Mouse (Mus musculus) myocyte (in vitro differentiated cells): ENCODE measurements at regions not wholly inside any gene's neighbourhood (a gene's known extent, or its start where the extent isn't known, plus 50 kb on each side); places are given as distances from the start of the nearest gene placed in this dataset.

ENCODE experiments used
- H3K27me3 ChIP-seq: one replicate; pipeline ENCODE4 v1.6.1; 2011; ENCODE audit not compliant: control insufficient read depth, insufficient read depth, insufficient read length
- H3K36me3 ChIP-seq: one replicate; pipeline ENCODE4 v1.6.1; 2011; ENCODE audit not compliant: control insufficient read depth, insufficient read depth
- H3K4me2 ChIP-seq: one replicate; pipeline ENCODE4 v1.6.1; 2011; ENCODE audit warnings: low read depth, control low read depth
- H3K4me3 ChIP-seq: one replicate; pipeline ENCODE4 v1.5.1; 2011; ENCODE audit warnings: mild to moderate bottlenecking, control low read depth, moderate library complexity
- H3K79me2 ChIP-seq: one replicate; pipeline ENCODE4 v1.6.1; 2011; ENCODE audit not compliant: control insufficient read depth, insufficient read depth
- H3ac ChIP-seq: one replicate; pipeline ENCODE4 v1.6.1; 2011; ENCODE audit not compliant: control insufficient read depth, insufficient read length
- CEBPB ChIP-seq: IDR thresholded peaks from 2 replicates; pipeline ENCODE4 v1.6.1; 2011; ENCODE audit warnings: mild to moderate bottlenecking, moderate library complexity; ENCODE audit not compliant: poor library complexity, insufficient read depth, severe bottlenecking
- E2F4 ChIP-seq: IDR thresholded peaks from one replicate; pipeline ENCODE4 v1.6.1; 2011; ENCODE audit warnings: mild to moderate bottlenecking, control low read depth, moderate library complexity; ENCODE audit not compliant: insufficient read depth
- MAX ChIP-seq: IDR thresholded peaks from one replicate; pipeline ENCODE4 v1.6.1; 2011; ENCODE audit warnings: low read depth, mild to moderate bottlenecking, control low read depth
- MYOD1 ChIP-seq, 3 experiments: IDR thresholded peaks; one replicate each; pipeline ENCODE4 v1.6.1; 2011; ENCODE audit warnings: control low read depth in 2 of 3, low read depth in 2 of 3, mild to moderate bottlenecking in 2 of 3, moderate library complexity in 1 of 3; ENCODE audit not compliant: insufficient read length in 2 of 3, control insufficient read depth in 1 of 3
- MYOG ChIP-seq, 3 experiments: IDR thresholded peaks; one replicate each; pipeline ENCODE4 v1.6.1; 2011; ENCODE audit warnings: control low read depth in 2 of 3, low read depth in 2 of 3, mild to moderate bottlenecking in 2 of 3; ENCODE audit not compliant: insufficient read length in 2 of 3, control insufficient read depth in 1 of 3, insufficient read depth in 1 of 3
- POLR2A ChIP-seq: IDR thresholded peaks from one replicate; pipeline ENCODE4 v1.6.1; 2011; ENCODE audit warnings: low read depth, mild to moderate bottlenecking, control low read depth, moderate library complexity; ENCODE audit not compliant: insufficient read length
- POLR2AphosphoS2 ChIP-seq: IDR thresholded peaks from one replicate; pipeline ENCODE4 v1.6.1; 2011; ENCODE audit warnings: low read depth, control low read depth; ENCODE audit not compliant: insufficient read length
- REST ChIP-seq: IDR thresholded peaks from one replicate; pipeline ENCODE4 v1.6.1; 2011; ENCODE audit warnings: mild to moderate bottlenecking, control low read depth, moderate library complexity; ENCODE audit not compliant: insufficient read depth, insufficient read length
- SRF ChIP-seq: IDR thresholded peaks from one replicate; pipeline ENCODE4 v1.6.1; 2011; ENCODE audit warnings: low read depth; ENCODE audit not compliant: control insufficient read depth, insufficient read length
- TCF12 ChIP-seq: IDR thresholded peaks from one replicate; pipeline ENCODE4 v1.6.1; 2011; ENCODE audit warnings: mild to moderate bottlenecking, control low read depth; ENCODE audit not compliant: poor library complexity, insufficient read depth, severe bottlenecking
- TCF3 ChIP-seq: IDR thresholded peaks from one replicate; pipeline ENCODE4 v1.6.1; 2011; ENCODE audit warnings: low read depth, control low read depth; ENCODE audit not compliant: insufficient read length
- USF1 ChIP-seq: IDR thresholded peaks from one replicate; pipeline ENCODE4 v1.6.1; 2011; ENCODE audit warnings: low read depth, mild to moderate bottlenecking, control low read depth, moderate library complexity

DNA sequence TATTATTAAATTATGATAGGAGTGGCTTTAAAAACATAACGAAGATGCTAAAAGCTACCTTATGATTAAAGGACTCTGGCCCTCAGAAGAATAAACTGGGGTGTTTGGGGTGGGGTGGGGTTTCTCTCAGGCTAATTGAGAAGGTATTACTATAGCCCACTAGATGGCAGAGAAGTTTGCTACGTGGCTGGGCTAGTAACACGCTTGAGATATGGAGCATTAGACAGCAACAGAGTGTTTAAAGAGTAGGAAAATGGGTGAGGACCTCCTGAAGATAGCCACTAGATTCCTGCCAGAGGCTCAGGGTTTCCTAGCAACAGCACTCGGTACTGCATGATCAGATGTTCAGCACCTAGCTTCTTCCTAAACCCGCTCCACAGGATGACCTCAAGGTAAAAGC is 76.7 kb upstream of the Gpc5 start:
- Histone ChIP-seq H3K79me2 (no peaks in the 10 kb centered on the region), H3K4me3 (no peak overlapping the region), H3ac (no peak overlapping the region), H3K27me3 (no peaks in the 10 kb centered on the region), H3K36me3 (no peaks in the 10 kb centered on the region), H3K4me2 (no peak overlapping the region)
- TF ChIP-seq POLR2AphosphoS2 (no peak), MYOG (IDR thresholded peaks at IDR 0.05; ENCODE audit: control insufficient read depth in 1 of 3, insufficient read depth in 1 of 3, insufficient read length in 2 of 3, low read depth in 2 of 3) (no peak), TCF12 (no peak), SRF (no peak), E2F4 (no peak), CEBPB (no peak)

DNA sequence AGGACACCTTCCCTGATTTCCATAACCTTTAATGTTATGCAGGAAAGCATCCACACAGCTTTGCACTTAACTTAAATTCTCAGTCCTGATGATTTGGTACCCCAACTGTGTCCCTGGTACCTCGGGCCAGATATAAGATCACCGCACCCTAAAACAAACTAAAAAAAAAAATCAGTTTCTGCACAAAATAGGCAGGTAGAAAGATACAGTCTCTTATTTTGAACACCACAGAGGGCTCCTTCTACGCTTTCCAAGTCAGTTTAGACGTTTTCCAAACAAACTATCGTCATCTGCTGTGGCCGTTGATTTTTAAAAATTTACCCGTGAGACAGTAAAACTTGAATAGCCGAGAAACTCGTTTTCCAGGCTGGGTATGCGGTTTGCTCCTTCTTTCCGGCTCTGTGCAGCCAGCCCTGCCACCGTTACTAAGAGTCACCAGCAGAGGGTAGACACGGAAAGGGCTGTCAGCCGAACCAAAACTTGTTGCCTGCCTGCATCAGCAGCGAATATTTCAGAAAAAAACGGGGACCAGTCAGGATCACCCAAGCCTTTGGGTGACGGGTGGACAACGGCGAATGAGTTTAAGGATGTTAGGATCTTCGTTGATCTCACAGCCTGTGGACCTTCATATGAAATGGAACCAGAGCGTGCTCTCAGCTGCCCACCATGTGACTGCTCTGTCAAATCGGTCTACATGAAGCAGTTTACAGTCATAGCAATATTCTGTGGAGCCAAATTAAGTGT is 74.4 kb upstream of the Gpc5 start:
- H3K4me2 ChIP-seq, result peak overlapping the region; percentile 59
- TF ChIP-seq MAX (no peak), REST (no peak), POLR2A (no peak), CEBPB (no peak), POLR2AphosphoS2 (no peak)
- peaks cover 7% of the 10 kb centered on the region for H3K27me3 ChIP-seq
- no peaks in the 10 kb centered on the region for H3K36me3 ChIP-seq
- H3K79me2 ChIP-seq, result no peaks in the 10 kb centered on the region
- no peak overlapping the region for H3ac ChIP-seq
- H3K4me3 ChIP-seq, result no peak overlapping the region

DNA sequence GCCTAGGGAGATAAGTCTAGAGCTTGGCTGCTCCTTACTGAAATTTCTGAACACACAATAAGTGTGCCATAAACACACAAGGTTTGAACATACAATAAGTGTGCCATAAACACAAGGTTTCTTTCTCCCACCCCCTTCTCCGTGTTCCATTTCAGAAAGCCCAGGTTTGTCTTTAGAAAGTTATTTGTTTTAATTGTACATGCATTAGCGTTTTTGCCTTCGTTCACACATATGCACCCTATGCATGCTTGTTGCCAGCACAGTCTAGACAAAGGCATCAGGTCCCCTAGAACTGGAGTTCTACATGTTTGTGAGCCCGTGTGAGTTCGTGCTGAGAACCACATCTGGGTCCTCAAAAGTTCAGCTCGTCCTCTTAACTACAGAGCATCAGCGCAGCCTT is 64.0 kb upstream of the Gpc5 start:
- H3K4me2 ChIP-seq, result no peak overlapping the region
- no peaks in the 10 kb centered on the region for H3K79me2 ChIP-seq
- no peaks in the 10 kb centered on the region for H3K36me3 ChIP-seq
- no peak overlapping the region for H3ac ChIP-seq
- no peak for TF ChIP-seq POLR2AphosphoS2
- no peak for TF ChIP-seq TCF3
- no peak for TF ChIP-seq REST
- no peak for TF ChIP-seq MAX
- no peak for TF ChIP-seq SRF
- TF ChIP-seq MYOG (IDR thresholded peaks at IDR 0.05; ENCODE audit: control insufficient read depth in 1 of 3, insufficient read depth in 1 of 3, insufficient read length in 2 of 3, low read depth in 2 of 3), result no peak
- TF ChIP-seq CEBPB, result no peak
- no peak for TF ChIP-seq TCF12
- TF ChIP-seq USF1, result no peak
- TF ChIP-seq POLR2A, result no peak
- TF ChIP-seq MYOD1 (IDR thresholded peaks at IDR 0.05; ENCODE audit: control insufficient read depth in 1 of 3, insufficient read length in 2 of 3, low read depth in 2 of 3), result no peak
- no peak for TF ChIP-seq E2F4
- H3K27me3 ChIP-seq, result peaks cover 16% of the 10 kb centered on the region
- no peak overlapping the region for H3K4me3 ChIP-seq

DNA sequence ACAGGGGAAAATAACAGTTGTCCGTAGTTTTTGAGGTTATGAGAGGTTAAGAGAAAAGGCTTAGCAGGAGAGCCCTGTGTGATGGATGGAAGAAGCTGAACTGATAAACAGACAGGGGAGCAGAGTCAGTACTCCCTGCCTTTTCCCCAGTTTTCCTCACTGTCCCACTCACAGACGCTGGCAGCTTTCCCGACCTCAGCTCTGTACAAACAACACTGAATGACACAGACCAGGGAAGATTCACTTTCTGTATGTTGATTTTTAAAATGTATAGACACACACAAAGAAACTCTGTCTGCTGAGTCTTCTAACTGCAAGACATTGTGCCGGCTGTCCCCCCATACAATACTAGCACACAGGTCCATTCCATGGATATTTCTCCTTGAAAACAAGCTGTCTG is 60.3 kb upstream of the Gpc5 start:
- Histone ChIP-seq H3K4me2 (no peak overlapping the region), H3K36me3 (no peaks in the 10 kb centered on the region), H3ac (no peak overlapping the region), H3K27me3 (no peaks in the 10 kb centered on the region), H3K79me2 (no peaks in the 10 kb centered on the region), H3K4me3 (no peak overlapping the region)
- no peak for TF ChIP-seq REST
- no peak for TF ChIP-seq USF1
- no peak for TF ChIP-seq TCF12
- TF ChIP-seq MAX, result no peak
- TF ChIP-seq POLR2A, result no peak
- TF ChIP-seq MYOD1 (IDR thresholded peaks at IDR 0.05; ENCODE audit: control insufficient read depth in 1 of 3, insufficient read length in 2 of 3, low read depth in 2 of 3), result no peak

DNA sequence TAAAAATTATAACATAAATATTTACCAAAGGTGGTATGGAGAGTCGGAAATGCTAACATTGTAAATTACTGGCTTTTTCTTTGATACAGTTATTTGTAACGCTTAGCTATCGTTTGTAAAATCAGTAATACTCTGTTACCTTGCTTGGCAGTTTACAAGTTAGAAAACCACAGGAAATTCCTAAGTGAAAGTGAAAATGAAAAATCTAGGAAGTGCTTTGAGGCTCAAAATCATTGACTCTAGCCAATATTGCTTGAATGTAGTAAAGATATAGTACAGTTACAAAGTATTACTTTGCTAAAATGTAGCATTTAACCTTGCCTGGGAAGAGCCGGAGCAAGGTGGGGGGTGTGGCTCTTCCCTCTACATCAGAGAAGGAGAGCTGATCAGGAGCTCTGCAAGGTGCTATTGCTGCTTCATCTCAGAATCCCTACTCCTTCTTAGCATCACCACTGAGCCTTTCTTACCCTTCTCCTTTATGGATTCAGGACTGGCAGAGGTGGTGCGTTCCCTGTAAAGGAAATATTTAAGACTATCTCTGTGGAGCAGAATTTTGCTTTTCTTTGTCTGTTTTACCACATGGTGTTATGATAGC is 58.5 kb upstream of the Gpc5 start:
- no peak for TF ChIP-seq TCF12
- no peak for TF ChIP-seq REST
- TF ChIP-seq SRF, result no peak
- no peak for TF ChIP-seq MYOD1 (IDR thresholded peaks at IDR 0.05; ENCODE audit: control insufficient read depth in 1 of 3, insufficient read length in 2 of 3, low read depth in 2 of 3)
- TF ChIP-seq MAX, result no peak
- Histone ChIP-seq H3K79me2 (no peaks in the 10 kb centered on the region), H3K36me3 (no peaks in the 10 kb centered on the region), H3K4me3 (no peak overlapping the region), H3K27me3 (no peaks in the 10 kb centered on the region), H3ac (no peak overlapping the region), H3K4me2 (no peak overlapping the region)
